Mouse (Mus musculus) heart, adult 2 months (tissue): ENCODE results near the gene Bahcc1. TPM values are rescaled to one million over a fixed set of nuclear protein-coding genes. Genes with fewer than 3 reads are reported as not detected.
A peak's percentile ranks its signal among the peaks of the same experiment; 100 is the strongest.

Experiments
- DNase-seq, 2 experiments: peaks; one replicate each; pipeline ENCODE4 v3.0.0; 2021
- H3K27ac ChIP-seq: fragments of 200-600 bp; 2 replicates; pipeline ENCODE4 v1.8.1; 2022
- H3K27me3 ChIP-seq: fragments of 200-500 bp; 2 replicates; pipeline ENCODE4 v1.6.1; 2012; ENCODE audit warnings: mild to moderate bottlenecking, low read length, inconsistent platforms, mixed read lengths; ENCODE audit not compliant: control insufficient read depth, insufficient read depth
- H3K36me3 ChIP-seq: fragments of 200-500 bp; 2 replicates; pipeline ENCODE4 v1.6.1; 2012; ENCODE audit warnings: low read length, inconsistent platforms; ENCODE audit not compliant: control insufficient read depth, insufficient read depth
- H3K4me1 ChIP-seq: fragments of 200-500 bp; 2 replicates; pipeline ENCODE4 v1.6.1; 2011; ENCODE audit warnings: low read length; ENCODE audit not compliant: control insufficient read depth, insufficient read depth
- H3K4me3 ChIP-seq: fragments of 200-600 bp; 2 replicates; pipeline ENCODE4 v1.8.1; 2022
- H3K79me2 ChIP-seq: fragments of 200-500 bp; replicated peaks from 2 replicates; pipeline ENCODE4 v1.6.1; 2012; ENCODE audit warnings: mild to moderate bottlenecking, inconsistent platforms, low read length, moderate library complexity, mixed read lengths; ENCODE audit not compliant: control insufficient read depth, insufficient read depth
- H3K9ac ChIP-seq: fragments of 200-500 bp; 2 replicates; pipeline ENCODE4 v1.6.1; 2012; ENCODE audit warnings: low read depth, mild to moderate bottlenecking, control low read depth, inconsistent platforms, low read length, mixed read lengths
- CTCF ChIP-seq: fragments of 200-600 bp; IDR thresholded peaks from 2 replicates; pipeline ENCODE4 v1.8.1; 2022; ENCODE audit warnings: antibody characterized with exemption, mild to moderate bottlenecking, moderate library complexity
- EP300 ChIP-seq: fragments of 200-500 bp; IDR thresholded peaks from 2 replicates; pipeline ENCODE4 v1.6.1; 2011; ENCODE audit warnings: low read depth, low read length, control low read depth; ENCODE audit not compliant: insufficient read depth
- POLR2A ChIP-seq: fragments of 200-500 bp; IDR thresholded peaks from 2 replicates; pipeline ENCODE4 v1.6.1; 2011; ENCODE audit warnings: mild to moderate bottlenecking, low read depth, low read length, control low read depth; ENCODE audit not compliant: insufficient read depth
- WGBS: fragments of 180-500 bp; shearing (Covaris S2); methylation state at CpG from one replicate; pipeline ENCODE4 v1.1.7; 2018; 5-methylcytosine and 5-hydroxymethylcytosine counted together
- intact Hi-C: fragments of 180-260 bp; cut with DNase I; formaldehyde crosslinking; loops from one replicate; pipeline ENCODE4 v1.15.1; 2025
- polyA plus RNA-seq: library from polyadenylated mRNA; depleted of rRNA; stranded (reverse); fragments of >200 nt; gene quantifications from 2 replicates; pipeline ENCODE4 v1.2.3, GENCODE M21; 2012
- total RNA-seq, 2 experiments: library from RNA; stranded (reverse); gene quantifications; 2 replicates each; pipeline ENCODE4 v1.2.3; 2021

Gene Bahcc1
- total and polyA plus RNA-seq, 3 experiments: 5.4 to 9.7 (median 6.4) TPM

- H3K27me3 ChIP-seq: no peaks in the 10 kb centered on the region
- H3K36me3 ChIP-seq: peaks cover 3% of the 10 kb centered on the region; the same call in 1 of the 2 replicates
- TF ChIP-seq POLR2A (no peak), EP300 (no peak), CTCF (0 out of 2 replicates have a peak, but pooled peaks have one; percentile 10)
- WGBS: under 1% methylated on average over 58 of the region's 58 CpGs
- H3K9ac ChIP-seq: peak overlapping the region; percentile 98
- H3K27ac ChIP-seq: peak overlapping the region; percentile 98
- intact Hi-C loops: loop anchor here (1.0 to 5.0 kb wide), 3 partner anchors 8 to 89 kb away; no protein-coding TSS in a partner anchor
- no peaks in the 10 kb centered on the region for H3K79me2 ChIP-seq
- peak in 1 of 2 experiments; percentile 83 for DNase-seq
- H3K4me3 ChIP-seq: peak overlapping the region; percentile 91
- H3K4me1 ChIP-seq: peaks cover 16% of the 10 kb centered on the region
Measured at GRCm38 (mm10) chr11:120230841-120231370, 1.8 kb upstream of the Bahcc1 start.

GRCm38 (mm10) chr11:120231379-120231778 lies 1.4 kb upstream of the Bahcc1 start:
- Histone ChIP-seq H3K4me1 (peaks cover 16% of the 10 kb centered on the region), H3K79me2 (no peaks in the 10 kb centered on the region), H3K36me3 (peaks cover 3% of the 10 kb centered on the region; the same call in 1 of the 2 replicates), H3K4me3 (peak overlapping the region; percentile 91), H3K27me3 (no peaks in the 10 kb centered on the region), H3K27ac (peak overlapping the region; percentile 98), H3K9ac (peak overlapping the region; percentile 98)
- WGBS: under 1% methylated on average over 26 of the region's 27 CpGs
- TF ChIP-seq CTCF: no peak
- peak; percentile 97 for TF ChIP-seq EP300
- TF ChIP-seq POLR2A: peak; percentile 84
- intact Hi-C loops: loop anchor here (1.0 to 5.0 kb wide), 2 partner anchors 8 to 89 kb away; no protein-coding TSS in a partner anchor
- peak; percentile 98 to 99 for DNase-seq

GRCm38 (mm10) chr11:120233441-120234135 lies 841 bp downstream of the Bahcc1 start:
- Histone ChIP-seq H3K36me3 (no peaks in the 10 kb centered on the region), H3K4me3 (peak overlapping the region; percentile 75), H3K27ac (peak overlapping the region; percentile 93), H3K4me1 (peaks cover 8% of the 10 kb centered on the region), H3K79me2 (no peaks in the 10 kb centered on the region; the same call in 1 of the 2 replicates), H3K9ac (peak overlapping the region; percentile 97), H3K27me3 (no peaks in the 10 kb centered on the region)
- TF ChIP-seq CTCF (no peak), POLR2A (no peak), EP300 (no peak)
- intact Hi-C loops: loop anchor here (1.0 to 5.0 kb wide), 3 partner anchors 44 to 115 kb away; partner anchors contain the start of gene Actg1
- under 1% methylated on average over 51 of the region's 51 CpGs for WGBS
- peak; percentile 73 to 79 for DNase-seq

- DNase-seq: peak; percentile 77 to 84
- under 1% methylated on average over 52 of the region's 52 CpGs for WGBS
- Histone ChIP-seq H3K9ac (peak overlapping the region; percentile 97), H3K4me3 (peak overlapping the region; percentile 75), H3K36me3 (no peaks in the 10 kb centered on the region), H3K79me2 (no peaks in the 10 kb centered on the region; the same call in 1 of the 2 replicates), H3K27me3 (no peaks in the 10 kb centered on the region), H3K27ac (peak overlapping the region; percentile 93), H3K4me1 (peaks cover 9% of the 10 kb centered on the region)
- intact Hi-C loops: loop anchor here (5.0 kb wide), 1 partner anchor 92 kb away; no protein-coding TSS in a partner anchor
- TF ChIP-seq POLR2A: no peak
- TF ChIP-seq CTCF: no peak
- TF ChIP-seq EP300: no peak
Measured at GRCm38 (mm10) chr11:120234136-120234775, 1.5 kb downstream of the Bahcc1 start.

- H3K4me3 ChIP-seq: peak overlapping the region; percentile 75
- WGBS: under 1% methylated on average over 38 of the region's 39 CpGs
- peak overlapping the region; percentile 93 for H3K27ac ChIP-seq
- peaks cover 10% of the 10 kb centered on the region for H3K4me1 ChIP-seq
- H3K36me3 ChIP-seq: no peaks in the 10 kb centered on the region
- intact Hi-C loops: loop anchor here (5.0 kb wide), 1 partner anchor 92 kb away; no protein-coding TSS in a partner anchor
- peak overlapping the region; percentile 97 for H3K9ac ChIP-seq
- TF ChIP-seq CTCF (no peak), EP300 (no peak), POLR2A (no peak)
- H3K27me3 ChIP-seq: no peaks in the 10 kb centered on the region
- no peaks in the 10 kb centered on the region; the same call in 1 of the 2 replicates for H3K79me2 ChIP-seq
- DNase-seq: peak; percentile 74 to 82
Measured at GRCm38 (mm10) chr11:120234776-120235181, 2.0 kb downstream of the Bahcc1 start.
